Mouse (Mus musculus): ENCODE measurements around the gene Rybp. TPM values are rescaled to one million over a fixed set of nuclear protein-coding genes. Genes with fewer than 3 reads are reported as not detected.

Gene Rybp
- polyA plus RNA-seq, 1 experiment = 28.6 TPM

DNA sequence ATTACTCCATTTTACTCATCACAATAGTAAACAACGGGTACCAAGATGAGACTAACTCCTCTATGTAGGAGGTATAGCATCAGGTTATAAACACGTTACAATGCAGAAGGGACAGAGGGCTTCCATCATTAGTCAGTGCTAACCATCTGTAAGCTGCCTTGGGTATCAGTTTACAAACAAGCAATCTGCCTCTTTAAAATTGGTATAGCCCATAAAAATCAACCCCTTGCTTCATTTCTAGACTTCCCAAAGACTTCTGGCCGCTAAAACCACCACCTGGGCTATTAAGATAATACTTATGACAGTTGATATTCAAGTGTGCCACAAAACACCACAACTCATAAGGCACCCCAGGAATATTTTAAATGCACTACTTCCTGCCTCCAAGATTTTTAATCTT is 10.9 kb downstream of the Rybp start:
- 87% methylated on average over 3 of the region's 3 CpGs for WGBS
- no peak overlapping the region for H3K4me3 ChIP-seq (ENCODE audit: control insufficient read depth, insufficient read depth, low read length)
- TF ChIP-seq CTCF (IDR thresholded peaks at IDR 0.05; ENCODE audit: borderline replicate concordance, control insufficient read depth, extremely low read depth, insufficient read depth, low read length, poor library complexity) = no peak
- no peak for TF ChIP-seq POLR2A (IDR thresholded peaks at IDR 0.05; ENCODE audit: control insufficient read depth, extremely low read depth, insufficient read depth, low read length, poor library complexity)
- H3K27ac ChIP-seq (ENCODE audit: control insufficient read depth, insufficient read depth, low read length) = no peak overlapping the region
- H3K36me3 ChIP-seq (ENCODE audit: control insufficient read depth, insufficient read depth, low read length) = no peaks in the 10 kb centered on the region
- no peaks in the 10 kb centered on the region for H3K27me3 ChIP-seq (ENCODE audit: control insufficient read depth, insufficient read depth, low read length)
- H3K4me1 ChIP-seq (replicated peaks; ENCODE audit: control insufficient read depth, insufficient read depth, low read length) = 0 out of 2 replicates have a peak, but pooled peaks cover 2% of the 10 kb centered on the region
- DNase-seq = no peak

- Histone ChIP-seq H3K36me3 (ENCODE audit: control insufficient read depth, insufficient read depth, low read length) (no peaks in the 10 kb centered on the region), H3K27ac (ENCODE audit: control insufficient read depth, insufficient read depth, low read length) (no peak overlapping the region), H3K27me3 (ENCODE audit: control insufficient read depth, insufficient read depth, low read length) (no peaks in the 10 kb centered on the region), H3K4me3 (ENCODE audit: control insufficient read depth, insufficient read depth, low read length) (no peak overlapping the region), H3K4me1 (replicated peaks; ENCODE audit: control insufficient read depth, insufficient read depth, low read length) (0 out of 2 replicates have a peak, but pooled peaks cover 2% of the 10 kb centered on the region)
- no peak for DNase-seq
- TF ChIP-seq POLR2A (IDR thresholded peaks at IDR 0.05; ENCODE audit: control insufficient read depth, extremely low read depth, insufficient read depth, low read length, poor library complexity) (no peak), CTCF (IDR thresholded peaks at IDR 0.05; ENCODE audit: borderline replicate concordance, control insufficient read depth, extremely low read depth, insufficient read depth, low read length, poor library complexity) (no peak)
Observed at GRCm38 (mm10) chr6:100275643-100276042, 11.6 kb downstream of the Rybp start.

- TF ChIP-seq CTCF (IDR thresholded peaks at IDR 0.05; ENCODE audit: borderline replicate concordance, control insufficient read depth, extremely low read depth, insufficient read depth, low read length, poor library complexity) (no peak), POLR2A (IDR thresholded peaks at IDR 0.05; ENCODE audit: control insufficient read depth, extremely low read depth, insufficient read depth, low read length, poor library complexity) (no peak)
- DNase-seq = no peak
- Histone ChIP-seq H3K36me3 (ENCODE audit: control insufficient read depth, insufficient read depth, low read length) (no peaks in the 10 kb centered on the region), H3K27me3 (ENCODE audit: control insufficient read depth, insufficient read depth, low read length) (no peaks in the 10 kb centered on the region), H3K4me1 (replicated peaks; ENCODE audit: control insufficient read depth, insufficient read depth, low read length) (0 out of 2 replicates have a peak, but pooled peaks cover 2% of the 10 kb centered on the region), H3K27ac (ENCODE audit: control insufficient read depth, insufficient read depth, low read length) (no peak overlapping the region), H3K4me3 (ENCODE audit: control insufficient read depth, insufficient read depth, low read length) (no peak overlapping the region)
- 88% methylated on average over 1 of the region's 1 CpGs for WGBS
Observed at GRCm38 (mm10) chr6:100273556-100273955, 13.7 kb downstream of the Rybp start.

DNA sequence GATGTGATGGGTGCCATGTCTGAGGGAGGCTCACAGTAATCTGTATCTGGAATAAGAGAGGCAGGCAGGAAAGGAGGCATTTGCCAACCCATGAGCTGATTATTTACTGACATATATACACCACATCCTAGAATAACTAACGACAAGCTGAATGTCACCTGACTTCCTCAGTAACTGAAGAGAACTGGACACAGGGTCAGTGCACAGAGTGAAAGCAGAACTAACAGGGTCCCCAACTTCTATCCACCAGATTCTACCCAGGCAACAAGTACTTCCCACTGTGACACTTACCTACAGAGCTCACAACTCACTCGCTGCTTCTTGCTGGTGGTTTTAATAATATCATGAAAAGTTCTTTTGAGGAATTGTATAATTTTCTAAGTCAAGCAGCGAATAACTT is 15.3 kb downstream of the Rybp start:
- H3K4me3 ChIP-seq (ENCODE audit: control insufficient read depth, insufficient read depth, low read length) = no peak overlapping the region
- no peaks in the 10 kb centered on the region for H3K36me3 ChIP-seq (ENCODE audit: control insufficient read depth, insufficient read depth, low read length)
- H3K27me3 ChIP-seq (ENCODE audit: control insufficient read depth, insufficient read depth, low read length) = no peaks in the 10 kb centered on the region
- no peaks in the 10 kb centered on the region for H3K4me1 ChIP-seq (replicated peaks; ENCODE audit: control insufficient read depth, insufficient read depth, low read length)
- no peak for DNase-seq
- H3K27ac ChIP-seq (ENCODE audit: control insufficient read depth, insufficient read depth, low read length) = no peak overlapping the region
- WGBS = 67% methylated on average over 3 of the region's 3 CpGs
- TF ChIP-seq POLR2A (IDR thresholded peaks at IDR 0.05; ENCODE audit: control insufficient read depth, extremely low read depth, insufficient read depth, low read length, poor library complexity) = no peak
- no peak for TF ChIP-seq CTCF (IDR thresholded peaks at IDR 0.05; ENCODE audit: borderline replicate concordance, control insufficient read depth, extremely low read depth, insufficient read depth, low read length, poor library complexity)

GRCm38 (mm10) chr6:100270765-100271164 is 16.5 kb downstream of the Rybp start:
- 92% methylated on average over 2 of the region's 2 CpGs for WGBS
- Histone ChIP-seq H3K36me3 (ENCODE audit: control insufficient read depth, insufficient read depth, low read length) (no peaks in the 10 kb centered on the region), H3K4me1 (replicated peaks; ENCODE audit: control insufficient read depth, insufficient read depth, low read length) (no peaks in the 10 kb centered on the region), H3K27ac (ENCODE audit: control insufficient read depth, insufficient read depth, low read length) (no peak overlapping the region), H3K4me3 (ENCODE audit: control insufficient read depth, insufficient read depth, low read length) (no peak overlapping the region), H3K27me3 (ENCODE audit: control insufficient read depth, insufficient read depth, low read length) (no peaks in the 10 kb centered on the region)
- no peak for DNase-seq
- no peak for TF ChIP-seq POLR2A (IDR thresholded peaks at IDR 0.05; ENCODE audit: control insufficient read depth, extremely low read depth, insufficient read depth, low read length, poor library complexity)
- TF ChIP-seq CTCF (IDR thresholded peaks at IDR 0.05; ENCODE audit: borderline replicate concordance, control insufficient read depth, extremely low read depth, insufficient read depth, low read length, poor library complexity) = no peak

GRCm38 (mm10) chr6:100259607-100260006 is 27.7 kb downstream of the Rybp start:
- no peaks in the 10 kb centered on the region for H3K36me3 ChIP-seq (ENCODE audit: control insufficient read depth, insufficient read depth, low read length)
- TF ChIP-seq CTCF (IDR thresholded peaks at IDR 0.05; ENCODE audit: borderline replicate concordance, control insufficient read depth, extremely low read depth, insufficient read depth, low read length, poor library complexity) = no peak
- no peak for TF ChIP-seq POLR2A (IDR thresholded peaks at IDR 0.05; ENCODE audit: control insufficient read depth, extremely low read depth, insufficient read depth, low read length, poor library complexity)
- H3K4me1 ChIP-seq (replicated peaks; ENCODE audit: control insufficient read depth, insufficient read depth, low read length) = peaks cover 9% of the 10 kb centered on the region
- no peak overlapping the region for H3K27ac ChIP-seq (ENCODE audit: control insufficient read depth, insufficient read depth, low read length)
- WGBS = 91% methylated on average over 1 of the region's 1 CpGs
- DNase-seq = no peak
- H3K27me3 ChIP-seq (ENCODE audit: control insufficient read depth, insufficient read depth, low read length) = no peaks in the 10 kb centered on the region
- H3K4me3 ChIP-seq (ENCODE audit: control insufficient read depth, insufficient read depth, low read length) = no peak overlapping the region

DNA sequence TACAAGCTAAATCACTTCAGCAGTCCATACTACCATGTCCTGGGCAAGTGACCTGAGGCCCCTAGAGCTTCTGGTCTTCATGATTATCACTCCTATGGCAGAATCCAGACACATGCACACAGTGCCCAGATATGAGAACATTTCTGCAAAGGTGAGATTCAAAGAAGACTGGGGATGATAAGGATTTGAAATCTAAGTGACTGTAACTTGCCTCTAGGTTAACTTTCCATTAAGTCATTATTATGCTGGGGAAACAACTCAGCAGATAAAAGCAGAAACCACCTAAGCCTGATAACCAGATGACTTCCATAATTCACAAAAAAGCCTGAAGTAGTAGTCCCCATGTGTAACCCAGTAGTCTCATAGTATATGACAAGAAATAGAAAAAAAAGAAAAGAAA is 29.0 kb downstream of the Rybp start:
- no peak for TF ChIP-seq POLR2A (IDR thresholded peaks at IDR 0.05; ENCODE audit: control insufficient read depth, extremely low read depth, insufficient read depth, low read length, poor library complexity)
- TF ChIP-seq CTCF (IDR thresholded peaks at IDR 0.05; ENCODE audit: borderline replicate concordance, control insufficient read depth, extremely low read depth, insufficient read depth, low read length, poor library complexity) = no peak
- H3K4me3 ChIP-seq (ENCODE audit: control insufficient read depth, insufficient read depth, low read length) = no peak overlapping the region
- DNase-seq = no peak
- H3K4me1 ChIP-seq (replicated peaks; ENCODE audit: control insufficient read depth, insufficient read depth, low read length) = peaks cover 13% of the 10 kb centered on the region
- no peaks in the 10 kb centered on the region for H3K27me3 ChIP-seq (ENCODE audit: control insufficient read depth, insufficient read depth, low read length)
- H3K27ac ChIP-seq (ENCODE audit: control insufficient read depth, insufficient read depth, low read length) = no peak overlapping the region
- no peaks in the 10 kb centered on the region for H3K36me3 ChIP-seq (ENCODE audit: control insufficient read depth, insufficient read depth, low read length)

Measured in thymus, adult 2 months (tissue).